In the genomic region with DNA sequence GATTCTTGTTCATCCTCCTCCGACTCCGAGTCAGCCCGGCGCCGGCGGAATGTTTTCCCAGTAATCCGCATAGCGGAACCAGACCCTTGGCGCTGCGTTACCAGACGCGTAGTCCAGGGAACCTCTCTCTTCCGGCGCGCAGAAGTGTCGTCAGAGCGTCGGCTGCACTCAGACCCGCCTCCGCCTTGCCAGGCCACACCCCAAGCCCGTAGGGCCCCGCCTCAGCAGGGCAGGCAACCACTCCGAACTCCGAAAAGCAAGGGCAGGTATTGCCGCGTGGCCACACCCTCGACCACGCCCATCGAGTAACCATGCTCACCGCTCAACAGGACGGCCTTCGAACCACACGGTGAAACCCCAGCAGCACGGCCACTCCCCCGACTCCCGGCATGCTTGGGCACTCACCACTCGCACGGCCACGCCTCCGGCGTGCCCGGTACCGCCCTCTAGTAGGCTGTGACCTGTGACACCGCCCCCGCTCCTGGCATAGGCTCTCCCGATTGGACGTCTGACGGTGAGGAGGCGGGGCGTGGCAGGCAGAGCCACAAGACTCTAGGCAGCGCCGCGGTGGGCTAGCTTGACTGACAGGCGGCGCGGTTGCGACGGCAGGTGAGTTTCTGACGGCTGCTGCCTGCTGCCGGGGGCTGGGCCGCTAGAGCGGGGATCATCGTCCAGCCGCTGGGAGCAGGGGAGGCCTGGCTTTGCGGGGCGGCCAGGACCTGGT, we compare ENCODE assay signal across 8 mouse cellular contexts. TPM values are rescaled to one million over a fixed set of nuclear protein-coding genes. Genes with fewer than 3 reads are reported as not detected.
DNase-seq lines count a peak whose midpoint lies in the region; ATAC-seq and TF ChIP-seq lines count a peak whose summit lies in the region.

Gene BC005624, minus strand, starts transcription at position 412 of the 724 bp plus-strand sequence.
Gene Usp20, plus strand, starts transcription at position 490 of the 724 bp plus-strand sequence.

- POLR2A ChIA-PET in Patski (lab: Charles Lee) = interaction anchor here (1.6 kb wide), 1 partner anchor 14 kb away, joined by 3 read pairs; no protein-coding TSS in a partner anchor

- no peaks in the 10 kb centered on the region for H3K9me3 ChIP-seq in hindbrain, embryonic 13.5 days

- WGBS in hindbrain, embryonic 13.5 days = under 1% methylated on average over 66 of the region's 66 CpGs

- CTCF ChIA-PET in Patski (lab: Charles Lee) = no interaction called here

- peak; percentile 92 for ATAC-seq in Patski
- ATAC-seq in hindbrain, embryonic 13.5 days (ENCODE audit: low FRiP score) = peak; percentile 98

- H3K27me3 ChIP-seq in Patski = no peaks in the 10 kb centered on the region
- no peaks in the 10 kb centered on the region for H3K27me3 ChIP-seq in hindbrain, embryonic 13.5 days

- peaks cover 33% of the 10 kb centered on the region for H3K4me1 ChIP-seq in hindbrain, embryonic 13.5 days (replicated peaks)

- H3K4me3 ChIP-seq in hindbrain, embryonic 13.5 days = peak within 1 kb of the TSS; percentile 66

- in situ Hi-C loops in Patski (cut with MboI; ENCODE audit: low pct_unique_long_range_greater_than_20kb) = no loop called here

- H3K4me2 ChIP-seq in hindbrain, embryonic 13.5 days = peak within 1 kb of the TSS; percentile 79

- H3K36me3 ChIP-seq in hindbrain, embryonic 13.5 days = peaks cover 32% of the 10 kb centered on the region

- no peak for TF ChIP-seq CTCF in Patski (IDR thresholded peaks at IDR 0.05)

- H3K9ac ChIP-seq in hindbrain, embryonic 13.5 days = peak within 1 kb of the TSS; percentile 83

- DNase-seq in Patski (ENCODE audit: low read depth, low spot score) = peak; percentile 99
- peak; percentile 99 for DNase-seq in cerebellum, postnatal 14 days
- peak; percentile 99 for DNase-seq in frontal cortex, postnatal 14 days (ENCODE audit: low spot score in 2 of 2)
- DNase-seq in layer of hippocampus, postnatal 25 days (ENCODE audit: extremely low spot score in 1 of 2, low spot score in 1 of 2) = peak; percentile 95 to 97
- DNase-seq in lung, postnatal 25 days (ENCODE audit: low spot score) = peak; percentile 100
- DNase-seq in retina, embryonic 14.5 days (ENCODE audit: low spot score) = peak; percentile 100
- peak; percentile 99 for DNase-seq in thymus, postnatal 4 days

- H3K27ac ChIP-seq in hindbrain, embryonic 13.5 days = peak within 1 kb of the TSS; percentile 71

RNA-seq across cellular contexts. Expression of gene BC005624, which starts in this region (rescaled TPM):
- 49.6 TPM for polyA plus RNA-seq in Patski (2021)
- polyA plus RNA-seq in hindbrain, embryonic 13.5 days (2015; fragmentation: Nextera tagmentation; extraction: Ambion mirVana) = 90.9 and 99.6 TPM in 2 replicates
- total RNA-seq in layer of hippocampus, postnatal 25 days (2021) = 10 to 100 TPM; 60.0 to 61.7 TPM

RNA-seq across cellular contexts. Expression of gene Usp20, which starts in this region (rescaled TPM):
- polyA plus RNA-seq in Patski (2021) = 61.0 TPM
- polyA plus RNA-seq in hindbrain, embryonic 13.5 days (2015; fragmentation: Nextera tagmentation; extraction: Ambion mirVana) = 42.4 and 45.4 TPM in 2 replicates
- 10 to 100 TPM; 82.8 to 89.9 TPM for total RNA-seq in layer of hippocampus, postnatal 25 days (2021)

Comparison
In these comparisons a context has a peak if more than half of its experiments do, and no peak if none do; other contexts are left out.
1. Peak in every context shown above with its lines: DNase-seq, ATAC-seq, H3K4me3 ChIP-seq and H3K27ac ChIP-seq.